Mouse (Mus musculus): ENCODE results near the gene Odr4. TPM values are rescaled to one million over a fixed set of nuclear protein-coding genes. Genes with fewer than 3 reads are reported as not detected.

The Odr4 gene
- polyA plus RNA-seq, 1 experiment from 2014 or later: 45.9 TPM

GRCm38 (mm10) chr1:150404555-150404954 lies 11.7 kb upstream of the Odr4 start:
- DNase-seq (ENCODE audit: low spot score) (no peak), ATAC-seq (ENCODE audit: low FRiP score) (no peak)
- Histone ChIP-seq H3K27ac (ENCODE audit: low read depth, low read length) (no peak overlapping the region), H3K36me3 (ENCODE audit: control insufficient read depth, insufficient read depth, low read length) (no peaks in the 10 kb centered on the region), H3K9ac (ENCODE audit: low read depth, low read length) (no peak overlapping the region), H3K4me3 (ENCODE audit: low read depth, low read length) (no peak overlapping the region), H3K9me3 (ENCODE audit: control insufficient read depth, low read length) (no peaks in the 10 kb centered on the region), H3K4me1 (replicated peaks; ENCODE audit: control insufficient read depth, insufficient read depth, low read length) (no peaks in the 10 kb centered on the region), H3K27me3 (ENCODE audit: control insufficient read depth, insufficient read depth, low read length) (no peaks in the 10 kb centered on the region), H3K4me2 (replicated peaks; ENCODE audit: low read depth, low read length) (no peak overlapping the region)
- WGBS: 96% methylated on average over 3 of the region's 3 CpGs

DNA sequence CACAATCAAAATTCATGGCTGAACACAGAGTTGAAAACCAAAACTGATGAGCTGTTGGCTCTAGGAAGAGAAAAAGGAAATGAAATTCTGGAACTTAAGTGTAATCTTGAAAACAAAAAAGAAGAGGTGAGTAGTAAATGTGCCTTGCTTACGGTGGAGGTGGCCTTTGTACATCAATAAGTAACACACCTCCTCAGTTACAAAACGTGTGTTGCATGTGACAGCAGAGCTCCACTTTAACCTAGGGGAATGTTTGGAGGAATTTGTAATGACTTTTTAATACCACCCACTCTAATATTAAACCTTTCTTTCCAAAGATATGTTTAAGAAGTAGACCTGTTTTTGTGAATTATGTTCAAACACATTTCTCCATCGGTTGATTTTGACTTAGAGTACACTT lies 11.0 kb upstream of the Odr4 start:
- no peaks in the 10 kb centered on the region for H3K36me3 ChIP-seq (ENCODE audit: control insufficient read depth, insufficient read depth, low read length)
- WGBS: 92% methylated on average over 3 of the region's 3 CpGs
- H3K27ac ChIP-seq (ENCODE audit: low read depth, low read length): no peak overlapping the region
- no peak overlapping the region for H3K4me3 ChIP-seq (ENCODE audit: low read depth, low read length)
- H3K9me3 ChIP-seq (ENCODE audit: control insufficient read depth, low read length): no peaks in the 10 kb centered on the region
- no peak for DNase-seq (ENCODE audit: low spot score)
- no peak overlapping the region for H3K4me2 ChIP-seq (replicated peaks; ENCODE audit: low read depth, low read length)
- no peak for ATAC-seq (ENCODE audit: low FRiP score)
- no peaks in the 10 kb centered on the region for H3K4me1 ChIP-seq (replicated peaks; ENCODE audit: control insufficient read depth, insufficient read depth, low read length)
- H3K27me3 ChIP-seq (ENCODE audit: control insufficient read depth, insufficient read depth, low read length): no peaks in the 10 kb centered on the region
- no peak overlapping the region for H3K9ac ChIP-seq (ENCODE audit: low read depth, low read length)

- H3K9ac ChIP-seq (ENCODE audit: low read depth, low read length): no peak overlapping the region
- 95% methylated on average over 3 of the region's 3 CpGs for WGBS
- H3K4me2 ChIP-seq (replicated peaks; ENCODE audit: low read depth, low read length): no peak overlapping the region
- ATAC-seq (ENCODE audit: low FRiP score): no peak
- no peak overlapping the region for H3K4me3 ChIP-seq (ENCODE audit: low read depth, low read length)
- H3K27ac ChIP-seq (ENCODE audit: low read depth, low read length): no peak overlapping the region
- H3K9me3 ChIP-seq (ENCODE audit: control insufficient read depth, low read length): no peaks in the 10 kb centered on the region
- no peaks in the 10 kb centered on the region for H3K4me1 ChIP-seq (replicated peaks; ENCODE audit: control insufficient read depth, insufficient read depth, low read length)
- H3K36me3 ChIP-seq (ENCODE audit: control insufficient read depth, insufficient read depth, low read length): peaks cover 2% of the 10 kb centered on the region; the same call in 1 of the 2 replicates
- H3K27me3 ChIP-seq (ENCODE audit: control insufficient read depth, insufficient read depth, low read length): no peaks in the 10 kb centered on the region
- no peak for DNase-seq (ENCODE audit: low spot score)
These were observed 3.1 kb upstream of the Odr4 start for GRCm38 (mm10) chr1:150396001-150396400.

DNA sequence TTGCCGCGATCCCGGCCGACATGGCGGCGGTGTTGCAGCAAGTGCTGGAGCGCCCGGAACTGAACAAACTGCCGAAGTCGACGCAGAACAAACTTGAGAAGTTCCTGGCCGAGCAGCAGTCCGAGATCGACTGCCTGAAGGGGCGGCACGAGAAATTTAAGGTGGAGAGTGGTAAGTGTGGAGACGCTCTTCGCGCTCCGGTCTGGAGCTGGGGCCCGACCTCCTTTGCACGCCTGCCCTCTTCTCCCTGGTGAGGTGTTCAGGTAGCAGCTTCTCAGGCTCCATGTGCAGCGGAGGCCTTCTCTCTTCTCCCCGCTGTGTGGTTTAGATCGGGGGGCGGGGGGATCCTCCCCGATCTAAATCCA lies 590 bp upstream of the Odr4 start:
- H3K4me3 ChIP-seq (ENCODE audit: low read depth, low read length): peak overlapping the region; percentile 79
- DNase-seq (ENCODE audit: low spot score) (no peak), ATAC-seq (ENCODE audit: low FRiP score) (peak; percentile 57)
- 0% methylated on average over 26 of the region's 27 CpGs for WGBS
- no peaks in the 10 kb centered on the region for H3K4me1 ChIP-seq (replicated peaks; ENCODE audit: control insufficient read depth, insufficient read depth, low read length)
- peaks cover 2% of the 10 kb centered on the region; the same call in 1 of the 2 replicates for H3K36me3 ChIP-seq (ENCODE audit: control insufficient read depth, insufficient read depth, low read length)
- no peaks in the 10 kb centered on the region for H3K27me3 ChIP-seq (ENCODE audit: control insufficient read depth, insufficient read depth, low read length)
- peak overlapping the region; percentile 75 for H3K27ac ChIP-seq (ENCODE audit: low read depth, low read length)
- H3K9me3 ChIP-seq (ENCODE audit: control insufficient read depth, low read length): no peaks in the 10 kb centered on the region
- H3K9ac ChIP-seq (ENCODE audit: low read depth, low read length): peak overlapping the region; percentile 82
- H3K4me2 ChIP-seq (replicated peaks; ENCODE audit: low read depth, low read length): peak overlapping the region; percentile 56

DNA sequence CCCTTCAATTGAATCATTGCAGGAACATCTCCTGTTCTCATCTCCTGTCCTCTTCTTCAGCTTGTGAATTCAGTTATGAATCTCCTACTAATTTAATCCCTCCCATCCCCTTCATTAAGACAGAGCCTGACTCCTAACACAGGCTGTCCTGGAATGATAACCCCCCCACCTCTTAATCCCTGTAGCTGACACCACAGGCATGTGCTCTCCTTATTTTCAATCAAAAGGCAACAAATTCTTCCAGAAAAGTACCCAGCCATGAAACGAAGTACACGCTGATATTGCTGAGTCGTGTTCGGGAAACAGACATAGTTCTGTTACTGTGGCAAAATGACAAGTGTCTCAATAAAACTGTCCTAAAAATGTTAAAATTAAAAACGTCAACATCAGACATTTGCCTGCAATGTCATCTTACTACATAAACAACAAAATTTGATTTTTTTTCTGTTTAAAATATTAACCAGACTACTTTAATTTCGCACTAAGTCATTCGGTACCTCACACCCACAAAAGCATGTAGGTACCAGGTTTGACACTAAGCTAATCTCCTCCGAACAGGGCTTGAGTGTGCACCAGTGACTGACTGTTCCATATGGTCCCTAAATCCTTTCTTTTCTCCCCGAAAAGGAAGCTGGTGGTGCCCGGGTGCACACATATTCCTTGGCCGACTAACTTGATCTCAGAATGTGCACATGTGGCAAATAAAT lies 796 bp downstream of the Odr4 start:
- peaks cover 2% of the 10 kb centered on the region; the same call in 1 of the 2 replicates for H3K36me3 ChIP-seq (ENCODE audit: control insufficient read depth, insufficient read depth, low read length)
- H3K4me2 ChIP-seq (replicated peaks; ENCODE audit: low read depth, low read length): peak overlapping the region; percentile 40
- peak overlapping the region; percentile 79 for H3K4me3 ChIP-seq (ENCODE audit: low read depth, low read length)
- ATAC-seq (ENCODE audit: low FRiP score) (peak; percentile 49), DNase-seq (ENCODE audit: low spot score) (no peak)
- H3K9me3 ChIP-seq (ENCODE audit: control insufficient read depth, low read length): no peaks in the 10 kb centered on the region
- no peak overlapping the region for H3K27ac ChIP-seq (ENCODE audit: low read depth, low read length)
- no peaks in the 10 kb centered on the region for H3K27me3 ChIP-seq (ENCODE audit: control insufficient read depth, insufficient read depth, low read length)
- H3K9ac ChIP-seq (ENCODE audit: low read depth, low read length): peak overlapping the region; percentile 62
- no peaks in the 10 kb centered on the region for H3K4me1 ChIP-seq (replicated peaks; ENCODE audit: control insufficient read depth, insufficient read depth, low read length)
- 26% methylated on average over 11 of the region's 11 CpGs for WGBS

- Histone ChIP-seq H3K4me3 (ENCODE audit: low read depth, low read length) (no peak overlapping the region), H3K9me3 (ENCODE audit: control insufficient read depth, low read length) (no peaks in the 10 kb centered on the region), H3K4me2 (replicated peaks; ENCODE audit: low read depth, low read length) (no peak overlapping the region), H3K9ac (ENCODE audit: low read depth, low read length) (no peak overlapping the region), H3K4me1 (replicated peaks; ENCODE audit: control insufficient read depth, insufficient read depth, low read length) (no peaks in the 10 kb centered on the region), H3K27ac (ENCODE audit: low read depth, low read length) (no peak overlapping the region), H3K36me3 (ENCODE audit: control insufficient read depth, insufficient read depth, low read length) (no peaks in the 10 kb centered on the region), H3K27me3 (ENCODE audit: control insufficient read depth, insufficient read depth, low read length) (no peaks in the 10 kb centered on the region)
- WGBS: 92% methylated on average over 6 of the region's 6 CpGs
- no peak for DNase-seq (ENCODE audit: low spot score)
- no peak for ATAC-seq (ENCODE audit: low FRiP score)
These were observed 3.3 kb downstream of the Odr4 start for GRCm38 (mm10) chr1:150389390-150390129.

GRCm38 (mm10) chr1:150387572-150387971 lies 5.3 kb downstream of the Odr4 start:
- 95% methylated on average over 9 of the region's 9 CpGs for WGBS
- Histone ChIP-seq H3K4me2 (replicated peaks; ENCODE audit: low read depth, low read length) (no peak overlapping the region), H3K9ac (ENCODE audit: low read depth, low read length) (no peak overlapping the region), H3K9me3 (ENCODE audit: control insufficient read depth, low read length) (no peaks in the 10 kb centered on the region), H3K4me3 (ENCODE audit: low read depth, low read length) (no peak overlapping the region), H3K27me3 (ENCODE audit: control insufficient read depth, insufficient read depth, low read length) (no peaks in the 10 kb centered on the region), H3K36me3 (ENCODE audit: control insufficient read depth, insufficient read depth, low read length) (no peaks in the 10 kb centered on the region), H3K4me1 (replicated peaks; ENCODE audit: control insufficient read depth, insufficient read depth, low read length) (no peaks in the 10 kb centered on the region), H3K27ac (ENCODE audit: low read depth, low read length) (no peak overlapping the region)
- no peak for DNase-seq (ENCODE audit: low spot score)
- ATAC-seq (ENCODE audit: low FRiP score): no peak

- DNase-seq (ENCODE audit: low spot score) (no peak), ATAC-seq (ENCODE audit: low FRiP score) (no peak)
- Histone ChIP-seq H3K36me3 (ENCODE audit: control insufficient read depth, insufficient read depth, low read length) (no peaks in the 10 kb centered on the region), H3K4me2 (replicated peaks; ENCODE audit: low read depth, low read length) (no peak overlapping the region), H3K27ac (ENCODE audit: low read depth, low read length) (no peak overlapping the region), H3K9me3 (ENCODE audit: control insufficient read depth, low read length) (no peaks in the 10 kb centered on the region), H3K9ac (ENCODE audit: low read depth, low read length) (no peak overlapping the region), H3K4me3 (ENCODE audit: low read depth, low read length) (no peak overlapping the region), H3K4me1 (replicated peaks; ENCODE audit: control insufficient read depth, insufficient read depth, low read length) (no peaks in the 10 kb centered on the region), H3K27me3 (ENCODE audit: control insufficient read depth, insufficient read depth, low read length) (no peaks in the 10 kb centered on the region)
- WGBS: 97% methylated on average over 4 of the region's 4 CpGs
These were observed 8.7 kb downstream of the Odr4 start for GRCm38 (mm10) chr1:150384138-150384537.

DNA sequence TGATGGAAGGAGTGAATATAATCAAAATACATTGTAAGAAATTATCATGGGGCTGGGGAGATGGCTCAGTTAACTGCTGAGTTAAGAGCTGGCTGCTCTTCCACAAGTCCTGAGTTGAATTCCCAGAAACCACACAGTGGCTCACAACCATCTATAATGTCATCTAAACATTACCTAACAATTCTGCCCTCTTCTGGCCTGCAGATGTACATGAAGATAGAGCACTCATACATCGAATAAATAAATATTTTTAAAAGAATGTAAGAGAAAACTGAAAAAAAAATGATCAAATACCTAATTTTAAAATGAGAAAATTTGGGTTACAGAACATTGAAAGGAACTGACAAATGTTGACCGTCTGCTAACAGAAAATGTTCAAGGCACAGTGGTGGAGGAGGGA lies 18.6 kb downstream of the Odr4 start:
- H3K4me3 ChIP-seq (ENCODE audit: low read depth, low read length): no peak overlapping the region
- DNase-seq (ENCODE audit: low spot score) (no peak), ATAC-seq (ENCODE audit: low FRiP score) (no peak)
- H3K9ac ChIP-seq (ENCODE audit: low read depth, low read length): no peak overlapping the region
- no peak overlapping the region for H3K4me2 ChIP-seq (replicated peaks; ENCODE audit: low read depth, low read length)
- no peaks in the 10 kb centered on the region for H3K4me1 ChIP-seq (replicated peaks; ENCODE audit: control insufficient read depth, insufficient read depth, low read length)
- 92% methylated on average over 2 of the region's 2 CpGs for WGBS
- H3K9me3 ChIP-seq (ENCODE audit: control insufficient read depth, low read length): no peaks in the 10 kb centered on the region
- no peak overlapping the region for H3K27ac ChIP-seq (ENCODE audit: low read depth, low read length)
- no peaks in the 10 kb centered on the region for H3K27me3 ChIP-seq (ENCODE audit: control insufficient read depth, insufficient read depth, low read length)
- no peaks in the 10 kb centered on the region for H3K36me3 ChIP-seq (ENCODE audit: control insufficient read depth, insufficient read depth, low read length)

Measured in hindbrain, embryonic 11.5 days (tissue).